Mouse (Mus musculus): ENCODE measurements at regions not wholly inside any gene's neighbourhood (a gene's known extent, or its start where the extent isn't known, plus 50 kb on each side); places are given as distances from the start of the nearest gene placed in this dataset.

- H3K9ac ChIP-seq (ENCODE audit: low read depth, poor library complexity, severe bottlenecking) = no peak overlapping the region
- no peak overlapping the region for H3K27ac ChIP-seq (ENCODE audit: insufficient read depth, low read length)
- H3K4me1 ChIP-seq (ENCODE audit: control insufficient read depth, insufficient read depth, low read length) = no peaks in the 10 kb centered on the region
- H3K36me3 ChIP-seq (ENCODE audit: control insufficient read depth, insufficient read depth, low read length, poor library complexity, severe bottlenecking) = no peaks in the 10 kb centered on the region
- no peak overlapping the region for H3K4me3 ChIP-seq (ENCODE audit: low read depth, low read length)
- no peak for TF ChIP-seq POLR2A (IDR thresholded peaks at IDR 0.05; ENCODE audit: insufficient read depth, low read length)
- no peak for TF ChIP-seq CTCF (IDR thresholded peaks at IDR 0.05; ENCODE audit: low read depth, low read length)
- no peaks in the 10 kb centered on the region for H3K27me3 ChIP-seq (ENCODE audit: control insufficient read depth, insufficient read depth, low read length, poor library complexity, severe bottlenecking)
- H3K9me3 ChIP-seq (replicated peaks; ENCODE audit: control insufficient read depth, insufficient read depth, low read length, poor library complexity, severe bottlenecking) = no peaks in the 10 kb centered on the region
Measured at GRCm38 (mm10) chr1:76920634-76921033, 594.3 kb downstream of the Epha4 start.

- Histone ChIP-seq H3K36me3 (ENCODE audit: control insufficient read depth, insufficient read depth, low read length, poor library complexity, severe bottlenecking) (no peaks in the 10 kb centered on the region), H3K4me3 (ENCODE audit: low read depth, low read length) (no peak overlapping the region), H3K9me3 (replicated peaks; ENCODE audit: control insufficient read depth, insufficient read depth, low read length, poor library complexity, severe bottlenecking) (no peaks in the 10 kb centered on the region), H3K27ac (ENCODE audit: insufficient read depth, low read length) (no peak overlapping the region), H3K4me1 (ENCODE audit: control insufficient read depth, insufficient read depth, low read length) (no peaks in the 10 kb centered on the region), H3K9ac (ENCODE audit: low read depth, poor library complexity, severe bottlenecking) (no peak overlapping the region), H3K27me3 (ENCODE audit: control insufficient read depth, insufficient read depth, low read length, poor library complexity, severe bottlenecking) (no peaks in the 10 kb centered on the region; the same call in 1 of the 2 replicates)
- TF ChIP-seq POLR2A (IDR thresholded peaks at IDR 0.05; ENCODE audit: insufficient read depth, low read length) (no peak), CTCF (IDR thresholded peaks at IDR 0.05; ENCODE audit: low read depth, low read length) (no peak), EP300 (IDR thresholded peaks at IDR 0.05; ENCODE audit: insufficient read depth, low read depth, low read length) (no peak)
Measured at GRCm38 (mm10) chr1:76927041-76927440, 587.8 kb downstream of the Epha4 start.

DNA sequence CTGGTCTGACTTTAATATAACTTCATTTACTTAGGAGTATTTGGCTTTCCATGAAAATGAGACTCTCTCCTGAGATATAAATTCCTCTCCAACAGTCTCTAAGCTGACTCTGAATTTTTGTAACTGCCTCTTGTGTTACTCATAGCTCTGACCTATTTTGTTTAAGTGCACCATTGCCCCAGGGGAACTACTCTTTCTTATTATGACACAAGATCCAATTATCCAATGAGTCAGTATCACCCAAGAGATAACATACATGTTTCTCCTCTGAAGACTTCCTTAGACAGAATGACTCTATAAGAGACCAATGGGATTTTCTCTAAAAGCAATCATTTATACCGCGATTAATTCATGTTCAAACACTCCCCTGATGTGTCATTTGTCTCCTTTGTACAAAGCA is 586.9 kb downstream of the Epha4 start:
- TF ChIP-seq POLR2A (IDR thresholded peaks at IDR 0.05; ENCODE audit: insufficient read depth, low read length) (no peak), EP300 (IDR thresholded peaks at IDR 0.05; ENCODE audit: insufficient read depth, low read depth, low read length) (no peak), CTCF (IDR thresholded peaks at IDR 0.05; ENCODE audit: low read depth, low read length) (no peak)
- Histone ChIP-seq H3K9ac (ENCODE audit: low read depth, poor library complexity, severe bottlenecking) (no peak overlapping the region), H3K4me3 (ENCODE audit: low read depth, low read length) (no peak overlapping the region)

DNA sequence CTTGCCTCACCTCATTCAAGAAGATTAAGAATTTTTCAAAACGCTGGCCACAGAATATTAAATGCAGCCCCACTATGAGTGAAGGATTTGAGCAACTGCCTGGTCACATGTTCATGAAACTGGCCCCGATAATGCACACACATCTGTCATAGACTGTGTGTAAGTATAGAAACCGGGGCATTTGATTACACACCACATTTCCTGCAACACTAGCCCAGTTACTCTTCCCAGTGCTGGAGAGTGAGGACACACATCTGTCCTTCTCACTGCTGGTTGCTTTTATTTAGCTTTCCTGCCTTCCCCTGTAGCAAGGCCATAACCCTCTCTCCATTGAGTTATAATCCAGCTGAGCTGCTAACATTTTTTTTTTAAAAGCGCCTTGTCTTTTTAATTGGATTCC is 581.4 kb downstream of the Epha4 start:
- no peak overlapping the region for H3K27ac ChIP-seq (ENCODE audit: insufficient read depth, low read length)
- no peaks in the 10 kb centered on the region for H3K4me1 ChIP-seq (ENCODE audit: control insufficient read depth, insufficient read depth, low read length)
- no peaks in the 10 kb centered on the region; the same call in 1 of the 2 replicates for H3K27me3 ChIP-seq (ENCODE audit: control insufficient read depth, insufficient read depth, low read length, poor library complexity, severe bottlenecking)
- H3K9me3 ChIP-seq (replicated peaks; ENCODE audit: control insufficient read depth, insufficient read depth, low read length, poor library complexity, severe bottlenecking) = no peaks in the 10 kb centered on the region
- no peaks in the 10 kb centered on the region for H3K36me3 ChIP-seq (ENCODE audit: control insufficient read depth, insufficient read depth, low read length, poor library complexity, severe bottlenecking)
- H3K9ac ChIP-seq (ENCODE audit: low read depth, poor library complexity, severe bottlenecking) = no peak overlapping the region
- H3K4me3 ChIP-seq (ENCODE audit: low read depth, low read length) = no peak overlapping the region
- TF ChIP-seq POLR2A (IDR thresholded peaks at IDR 0.05; ENCODE audit: insufficient read depth, low read length) (no peak), EP300 (IDR thresholded peaks at IDR 0.05; ENCODE audit: insufficient read depth, low read depth, low read length) (no peak), CTCF (IDR thresholded peaks at IDR 0.05; ENCODE audit: low read depth, low read length) (no peak)

More for the DNA sequence above, 586.9 kb downstream of the Epha4 start:
- no peak overlapping the region for H3K27ac ChIP-seq (ENCODE audit: insufficient read depth, low read length)
- no peaks in the 10 kb centered on the region for H3K4me1 ChIP-seq (ENCODE audit: control insufficient read depth, insufficient read depth, low read length)
- H3K9me3 ChIP-seq (replicated peaks; ENCODE audit: control insufficient read depth, insufficient read depth, low read length, poor library complexity, severe bottlenecking) = no peaks in the 10 kb centered on the region
- no peaks in the 10 kb centered on the region; the same call in 1 of the 2 replicates for H3K27me3 ChIP-seq (ENCODE audit: control insufficient read depth, insufficient read depth, low read length, poor library complexity, severe bottlenecking)
- H3K36me3 ChIP-seq (ENCODE audit: control insufficient read depth, insufficient read depth, low read length, poor library complexity, severe bottlenecking) = no peaks in the 10 kb centered on the region

GRCm38 (mm10) chr1:76942730-76943129 is 572.2 kb downstream of the Epha4 start:
- Histone ChIP-seq H3K9me3 (replicated peaks; ENCODE audit: control insufficient read depth, insufficient read depth, low read length, poor library complexity, severe bottlenecking) (no peaks in the 10 kb centered on the region), H3K9ac (ENCODE audit: low read depth, poor library complexity, severe bottlenecking) (no peak overlapping the region), H3K27me3 (ENCODE audit: control insufficient read depth, insufficient read depth, low read length, poor library complexity, severe bottlenecking) (no peaks in the 10 kb centered on the region), H3K36me3 (ENCODE audit: control insufficient read depth, insufficient read depth, low read length, poor library complexity, severe bottlenecking) (no peaks in the 10 kb centered on the region), H3K27ac (ENCODE audit: insufficient read depth, low read length) (no peak overlapping the region), H3K4me1 (ENCODE audit: control insufficient read depth, insufficient read depth, low read length) (no peaks in the 10 kb centered on the region), H3K4me3 (ENCODE audit: low read depth, low read length) (no peak overlapping the region)
- no peak for TF ChIP-seq EP300 (IDR thresholded peaks at IDR 0.05; ENCODE audit: insufficient read depth, low read depth, low read length)

GRCm38 (mm10) chr1:76944046-76944445 is 570.8 kb downstream of the Epha4 start:
- Histone ChIP-seq H3K27me3 (ENCODE audit: control insufficient read depth, insufficient read depth, low read length, poor library complexity, severe bottlenecking) (no peaks in the 10 kb centered on the region), H3K4me3 (ENCODE audit: low read depth, low read length) (no peak overlapping the region), H3K36me3 (ENCODE audit: control insufficient read depth, insufficient read depth, low read length, poor library complexity, severe bottlenecking) (no peaks in the 10 kb centered on the region), H3K27ac (ENCODE audit: insufficient read depth, low read length) (no peak overlapping the region), H3K9ac (ENCODE audit: low read depth, poor library complexity, severe bottlenecking) (no peak overlapping the region), H3K9me3 (replicated peaks; ENCODE audit: control insufficient read depth, insufficient read depth, low read length, poor library complexity, severe bottlenecking) (no peaks in the 10 kb centered on the region), H3K4me1 (ENCODE audit: control insufficient read depth, insufficient read depth, low read length) (no peaks in the 10 kb centered on the region)
- TF ChIP-seq EP300 (IDR thresholded peaks at IDR 0.05; ENCODE audit: insufficient read depth, low read depth, low read length) = no peak
- no peak for TF ChIP-seq CTCF (IDR thresholded peaks at IDR 0.05; ENCODE audit: low read depth, low read length)
- TF ChIP-seq POLR2A (IDR thresholded peaks at IDR 0.05; ENCODE audit: insufficient read depth, low read length) = no peak
